Mouse (Mus musculus): ENCODE measurements around the gene Aanat.
A peak's percentile ranks its signal among the peaks of the same experiment; 100 is the strongest.
"Not testable (repeated sequence)": the region's sequence is repeated elsewhere in the genome, so short reads cannot be mapped to it uniquely, and the experiment has no call there.

Aanat gene

DNA sequence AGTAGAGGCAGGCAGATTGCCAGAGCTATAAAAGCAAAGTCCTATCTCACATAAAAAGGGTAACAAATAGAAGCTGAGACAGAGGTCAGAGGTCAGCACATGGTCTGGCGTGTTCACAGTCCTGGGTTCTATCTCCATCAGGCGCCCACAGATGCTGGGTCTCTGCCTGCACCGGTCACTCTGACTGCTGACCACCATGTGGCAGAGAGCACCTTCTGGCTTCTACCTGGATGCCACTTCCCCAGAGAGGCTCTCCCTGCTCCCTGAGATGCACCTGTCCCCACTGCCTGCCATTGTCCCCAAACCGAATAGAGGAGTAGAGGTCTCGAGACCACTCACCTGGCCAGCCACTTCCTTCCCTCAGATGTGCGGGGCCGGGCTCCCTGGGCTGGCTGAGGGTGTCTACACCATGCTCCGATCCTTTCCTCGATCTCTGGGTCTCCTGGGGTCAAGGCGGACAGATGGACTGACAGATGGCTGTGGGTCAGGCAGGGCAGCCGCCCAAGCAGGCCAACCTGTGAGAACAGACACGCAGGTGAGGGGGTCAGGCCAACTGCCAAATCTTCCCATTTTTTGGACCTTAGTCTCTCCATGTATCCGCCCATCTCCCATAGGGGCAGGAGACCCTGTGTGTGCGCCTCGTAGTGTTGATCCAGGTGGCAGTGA, 23.9 kb downstream of the Aanat start:
- no peak for DNase-seq (ENCODE audit: low read depth, low spot score)

- not testable (repeated sequence) for DNase-seq (ENCODE audit: low read depth, low spot score)
These were observed 24.9 kb downstream of the Aanat start for GRCm38 (mm10) chr11:116611168-116611567.

GRCm38 (mm10) chr11:116611883-116612282, 25.7 kb downstream of the Aanat start:
- no peak for DNase-seq (ENCODE audit: low read depth, low spot score)

DNA sequence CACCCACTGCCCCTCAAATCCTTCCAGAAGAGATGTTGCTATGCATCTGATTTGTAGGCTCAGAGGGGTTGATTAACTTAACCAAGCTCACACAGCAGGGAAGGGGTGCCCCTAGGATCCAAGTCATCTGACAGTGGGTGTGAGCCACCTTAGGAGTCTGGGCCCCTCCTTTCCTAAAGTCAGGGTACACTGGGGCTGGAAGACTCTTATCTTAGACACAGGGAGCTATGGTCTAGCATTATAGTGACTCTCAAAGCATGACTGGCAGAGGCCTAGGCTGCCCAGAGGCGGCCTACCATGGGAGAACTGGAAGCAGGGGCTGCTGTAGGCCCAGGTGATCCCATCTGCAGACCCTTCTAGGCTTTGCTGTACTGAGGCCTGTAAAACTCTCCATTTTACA, 26.3 kb downstream of the Aanat start:
- DNase-seq (ENCODE audit: low read depth, low spot score): no peak

GRCm38 (mm10) chr11:116613234-116613633, 27.0 kb downstream of the Aanat start:
- DNase-seq (ENCODE audit: low read depth, low spot score): no peak

DNA sequence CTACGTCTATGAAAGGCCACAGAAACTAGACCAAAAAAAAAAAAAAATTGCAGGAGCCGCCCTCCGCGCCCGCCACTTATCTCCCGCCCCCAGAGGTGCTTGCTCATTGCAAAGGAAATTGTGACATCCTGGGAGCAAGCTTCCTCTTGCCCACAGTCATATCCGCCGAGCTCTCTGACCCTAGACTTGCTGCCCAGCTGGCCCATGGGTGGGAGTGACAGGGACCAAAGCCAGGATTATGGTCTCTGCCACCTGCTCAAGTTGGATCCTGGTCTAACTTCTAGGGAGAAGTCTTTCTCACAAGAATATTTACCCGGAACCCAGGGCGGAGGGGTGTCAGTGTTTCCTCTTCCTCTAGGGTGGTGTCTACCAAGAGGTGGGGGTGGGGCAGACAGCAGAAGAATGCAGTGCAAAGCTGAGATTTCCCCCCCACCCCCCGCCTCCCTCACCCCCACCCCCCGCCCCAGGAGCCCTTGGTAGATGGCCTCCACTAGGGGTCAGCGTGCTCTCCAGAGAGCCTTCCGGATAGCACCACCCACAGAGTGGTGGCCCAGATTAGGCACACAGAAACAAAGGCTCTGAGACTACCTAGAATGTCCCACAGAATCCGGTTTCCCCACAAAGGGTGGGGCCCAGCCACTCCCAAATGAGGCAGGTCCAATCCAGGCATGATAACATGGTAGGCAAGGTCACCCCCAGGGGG, 29.7 kb downstream of the Aanat start:
- peak; percentile 59 for DNase-seq (ENCODE audit: low read depth, low spot score)

DNA sequence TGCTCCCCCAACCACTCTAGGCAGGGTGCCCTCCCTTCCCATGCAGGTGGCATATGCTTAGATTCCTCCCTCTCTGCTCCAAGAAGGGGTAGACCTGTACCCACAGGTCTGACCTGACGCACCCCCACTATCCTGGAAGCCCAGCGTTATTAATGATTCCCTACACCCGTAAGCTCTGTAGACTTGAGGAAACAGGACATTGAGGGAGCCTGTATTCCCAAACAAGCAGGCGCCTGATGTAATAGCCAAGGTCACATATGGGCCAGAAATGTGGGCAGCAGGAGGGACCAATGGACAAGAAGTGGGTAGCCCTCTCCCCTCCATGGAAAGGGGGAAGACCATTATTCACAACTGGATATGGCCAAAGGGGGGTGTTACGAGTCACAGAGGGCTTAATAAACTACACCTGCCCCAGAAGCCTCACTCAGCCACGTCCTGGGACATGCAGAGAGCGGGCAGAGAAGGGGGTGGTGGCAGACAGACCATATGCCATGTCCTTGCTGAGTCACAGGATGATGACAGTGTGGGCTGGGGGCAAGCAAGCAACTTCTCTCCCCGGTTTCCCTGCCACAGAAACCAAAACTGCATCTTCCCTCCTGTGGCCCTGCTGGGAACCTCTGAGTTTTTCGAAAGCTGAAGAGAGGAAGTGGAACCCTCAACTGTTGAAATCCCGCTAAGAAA, 30.3 kb downstream of the Aanat start:
- peak; percentile 51 for DNase-seq (ENCODE audit: low read depth, low spot score)

GRCm38 (mm10) chr11:116617641-116618040, 31.4 kb downstream of the Aanat start:
- peak; percentile 71 for DNase-seq (ENCODE audit: low read depth, low spot score)

- DNase-seq (ENCODE audit: low read depth, low spot score): no peak
These were observed 32.4 kb downstream of the Aanat start for GRCm38 (mm10) chr11:116618666-116619065.

GRCm38 (mm10) chr11:116619156-116619555, 32.9 kb downstream of the Aanat start:
- DNase-seq (ENCODE audit: low read depth, low spot score): no peak

- DNase-seq (ENCODE audit: low read depth, low spot score): no peak
These were observed 33.3 kb downstream of the Aanat start for GRCm38 (mm10) chr11:116619561-116619960.

DNA sequence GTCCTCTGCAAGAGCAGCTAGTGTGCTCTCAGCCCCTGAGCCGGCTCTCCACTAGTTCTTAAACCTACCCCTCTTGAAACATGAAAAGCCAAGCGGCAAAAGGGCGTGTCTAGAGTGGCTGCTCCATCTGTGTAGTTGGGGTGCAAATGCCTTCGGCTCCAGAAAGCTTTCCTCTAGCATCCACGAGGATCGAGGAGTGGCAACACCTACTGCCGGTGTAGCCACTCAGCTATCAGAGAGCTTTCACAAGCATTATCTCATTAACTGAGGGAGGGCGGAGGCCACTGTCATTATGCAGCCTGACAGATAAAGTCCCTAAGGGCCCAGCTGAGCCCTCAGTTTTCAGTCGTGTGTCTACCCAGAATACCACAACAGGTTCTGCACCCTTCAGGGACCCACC, 33.8 kb downstream of the Aanat start:
- no peak for DNase-seq (ENCODE audit: low read depth, low spot score)

DNA sequence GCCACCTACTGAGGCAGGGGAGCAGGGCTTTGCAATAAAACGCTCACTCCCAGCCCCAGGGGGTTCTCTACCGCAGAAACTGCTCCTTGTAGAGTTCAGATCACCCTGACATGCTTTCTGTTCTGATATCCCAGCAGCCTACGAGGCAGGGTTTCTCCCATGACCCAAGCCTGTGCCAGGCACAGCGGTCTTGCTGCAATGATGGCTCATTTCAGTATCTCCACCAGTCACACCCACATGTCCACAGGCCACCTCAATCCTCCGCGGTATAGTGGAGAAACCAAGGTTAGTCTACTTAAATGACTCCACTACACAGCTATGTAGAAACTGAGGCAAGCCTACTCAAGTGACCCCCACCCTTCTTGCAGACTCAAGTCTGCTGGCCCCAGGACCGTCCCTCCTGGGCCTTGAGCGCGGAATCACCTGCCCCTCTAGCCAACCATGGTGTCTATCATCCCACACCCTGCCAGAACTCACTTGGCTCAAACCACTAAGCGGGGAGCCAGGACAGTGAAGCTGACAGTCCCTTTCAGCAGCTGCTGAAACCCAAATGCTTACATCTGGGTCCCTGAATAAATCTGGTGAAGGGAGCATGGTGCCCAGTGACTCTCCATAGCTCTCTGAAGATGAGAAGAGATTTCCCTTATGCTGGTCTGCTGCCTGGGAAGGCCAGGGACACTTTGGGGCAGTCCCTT, 34.5 kb downstream of the Aanat start:
- DNase-seq (ENCODE audit: low read depth, low spot score): peak; percentile 21

- DNase-seq (ENCODE audit: low read depth, low spot score): peak; percentile 99
These were observed 35.0 kb downstream of the Aanat start for GRCm38 (mm10) chr11:116621258-116621704.

DNA sequence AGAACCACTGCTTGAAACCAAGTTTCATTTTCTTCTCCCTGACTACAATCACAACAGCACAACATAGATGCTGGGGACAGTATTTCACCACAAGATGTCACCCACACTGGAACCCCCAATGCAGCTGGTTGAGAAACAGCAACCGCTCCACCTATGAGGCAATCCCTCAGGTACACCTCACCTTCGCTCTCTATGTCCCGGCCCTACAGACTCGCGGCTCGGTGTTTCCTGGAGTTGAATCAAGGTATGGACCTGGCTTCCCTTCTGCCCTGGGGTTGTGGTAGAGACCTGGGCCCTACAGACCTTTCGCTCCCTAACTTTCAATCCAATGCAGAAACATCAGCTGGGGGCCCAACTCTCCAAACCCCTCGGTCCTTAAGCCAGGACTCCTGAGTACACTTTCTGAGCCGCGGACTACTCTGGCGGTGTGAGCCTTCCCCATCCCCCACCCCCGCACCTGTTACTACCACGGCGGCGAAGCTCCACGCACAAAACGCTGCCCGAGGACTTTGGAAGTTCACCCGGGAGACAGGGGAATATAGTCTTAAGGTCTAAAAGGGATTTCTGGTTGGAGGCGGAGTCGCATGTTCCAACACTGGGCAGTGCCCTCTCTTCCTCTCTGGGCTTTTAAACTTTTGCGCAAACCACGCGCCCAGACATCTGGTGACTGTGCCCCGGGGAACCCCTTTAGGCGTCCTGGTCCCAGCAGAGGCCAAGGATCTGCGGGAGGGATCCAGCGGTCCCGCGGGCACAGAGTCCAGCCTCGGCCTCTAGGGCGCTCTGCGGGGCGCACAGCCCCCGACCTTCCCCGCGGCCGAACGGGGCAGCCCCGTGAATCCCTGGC, 37.3 kb downstream of the Aanat start:
- DNase-seq (ENCODE audit: low read depth, low spot score): peak; percentile 53

DNA sequence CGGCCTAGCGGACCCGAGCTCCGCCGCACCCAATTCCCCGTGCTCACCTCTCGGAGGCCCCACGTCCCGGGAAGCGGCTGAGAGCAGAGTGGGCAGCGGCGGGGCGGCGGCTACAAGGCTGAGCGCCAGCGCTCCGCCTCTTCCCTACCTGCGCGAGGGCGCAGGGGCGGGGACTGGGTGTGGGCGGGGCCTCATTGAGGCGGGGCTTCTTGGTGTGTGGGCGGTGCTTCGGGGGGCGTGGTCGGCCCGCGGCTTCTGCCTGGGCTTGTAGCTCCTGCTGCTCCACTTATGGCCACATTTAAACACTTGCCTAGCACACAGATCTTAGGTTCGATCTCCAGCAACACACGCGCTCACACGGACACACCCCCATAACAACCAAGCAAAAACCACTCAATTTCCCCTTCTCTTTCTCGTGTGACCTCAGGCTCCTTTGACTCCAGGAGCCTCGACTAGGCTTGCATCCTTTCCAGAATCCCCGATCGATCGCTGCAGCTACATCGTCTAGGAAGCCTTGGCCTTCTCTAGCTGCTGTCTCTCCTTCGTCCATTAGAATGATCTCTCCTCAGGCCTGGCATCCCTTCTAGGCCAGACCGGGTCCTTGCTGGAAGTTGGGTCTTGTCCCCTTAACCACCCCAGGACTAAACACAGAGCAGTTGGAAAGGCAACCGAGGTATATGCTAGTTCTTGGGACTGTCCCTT, 38.0 kb downstream of the Aanat start:
- peak; percentile 77 for DNase-seq (ENCODE audit: low read depth, low spot score)

DNA sequence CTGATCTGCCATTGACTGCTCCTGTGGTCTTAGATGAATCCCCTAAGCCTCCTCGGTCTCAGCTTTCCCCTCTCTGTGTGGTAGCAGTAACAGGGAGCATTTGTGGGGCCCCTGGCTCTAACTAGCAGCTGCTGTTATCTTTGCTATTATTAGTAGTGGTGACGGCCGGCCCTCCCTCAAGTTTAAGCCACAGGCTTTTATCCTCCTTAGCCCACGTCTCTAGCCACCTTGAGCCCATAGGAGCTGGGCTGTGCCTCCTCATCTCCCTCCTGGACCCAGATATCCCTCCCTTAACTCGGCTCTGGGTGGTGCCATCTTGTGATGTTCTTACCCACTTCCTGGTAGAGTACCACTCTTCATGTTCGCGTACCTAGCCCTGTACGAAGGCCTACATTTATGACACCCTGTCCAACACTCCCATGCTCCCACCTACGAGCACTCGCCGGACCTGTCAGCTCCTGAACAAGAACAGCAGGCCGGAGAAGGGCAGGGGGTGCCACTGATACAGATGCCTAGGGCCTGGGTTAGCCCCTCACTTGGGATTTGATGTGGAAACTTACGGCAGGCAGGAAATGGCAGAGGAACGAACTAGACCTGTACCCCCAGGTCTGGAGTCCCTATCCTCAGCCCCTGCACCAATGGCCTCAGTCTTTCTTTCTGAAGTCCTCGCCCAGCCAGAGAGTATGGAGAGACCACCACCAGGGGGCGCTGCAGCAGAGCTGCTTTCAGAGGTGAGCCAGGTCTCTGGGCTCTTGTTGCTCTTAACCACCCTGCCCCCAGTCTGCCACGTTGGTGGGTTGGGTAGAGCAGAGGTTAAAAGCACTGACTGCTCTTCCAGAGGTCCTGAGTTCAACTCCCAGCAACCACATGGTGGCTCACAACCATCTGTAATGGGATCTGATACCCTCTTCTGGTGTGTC, 39.1 kb downstream of the Aanat start:
- DNase-seq (ENCODE audit: low read depth, low spot score): peak; percentile 75

DNA sequence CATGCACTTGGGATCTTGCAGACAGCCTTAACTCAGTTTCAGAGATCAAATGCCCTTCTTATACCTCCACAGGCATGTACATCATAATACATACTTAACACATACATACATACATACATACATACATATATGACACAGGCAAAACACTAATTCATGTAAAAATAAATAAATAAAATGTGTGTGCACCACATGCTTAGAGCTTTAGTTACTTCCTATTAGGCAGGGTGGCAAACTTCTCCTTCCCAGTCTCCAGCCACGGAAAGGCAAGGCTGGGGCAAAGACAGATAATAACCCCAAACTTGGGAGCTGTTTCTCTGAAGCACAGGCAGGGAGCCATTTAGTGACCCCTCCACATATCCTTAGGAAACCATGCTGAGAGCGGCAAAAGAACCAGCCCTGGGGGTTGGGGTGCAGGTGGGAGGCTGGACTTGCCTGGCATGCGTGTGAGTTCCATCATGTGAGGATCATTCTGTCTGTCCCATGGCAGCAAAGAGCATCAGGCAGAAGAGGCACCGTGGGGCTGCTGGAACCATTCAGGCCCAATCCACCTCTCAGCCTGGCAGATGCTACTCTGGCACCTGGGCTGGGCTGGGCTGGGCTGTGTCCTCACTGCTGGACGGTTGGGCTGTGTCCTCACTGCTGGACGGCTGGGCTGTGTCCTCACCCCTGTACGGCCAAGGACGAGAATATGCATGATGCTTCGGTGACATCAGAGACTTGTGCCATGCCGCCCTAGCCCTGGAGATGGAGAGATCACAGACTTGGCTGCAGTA, 40.3 kb downstream of the Aanat start, which contains the start of gene Rhbdf2:
Gene Rhbdf2 (minus strand): TSS at position 721 of the 773 bp plus-strand sequence.
- no peak for DNase-seq (ENCODE audit: low read depth, low spot score)
